Mouse (Mus musculus) kidney, embryonic 16.5 days (tissue): ENCODE results near the gene Uroc1. TPM values are rescaled to one million over a fixed set of nuclear protein-coding genes. Genes with fewer than 3 reads are reported as not detected.

Experiments
- ATAC-seq: fragments of 200-750 bp; cut with Nextera tagmentation; 2 replicates; pipeline ENCODE4 v1.8.0; 2017; ENCODE audit warnings: moderate TSS enrichment; ENCODE audit not compliant: low FRiP score, low TSS enrichment
- H3K27ac ChIP-seq: fragments of 300-500 bp; sonication (generic); 2 replicates; pipeline ENCODE4 v1.5.1; 2014; ENCODE audit warnings: low read length
- H3K27me3 ChIP-seq: fragments of 300-500 bp; sonication (generic); 2 replicates; pipeline ENCODE4 v1.6.1; 2014; ENCODE audit warnings: low read length, control low read depth, mixed read lengths; ENCODE audit not compliant: insufficient read depth
- H3K36me3 ChIP-seq: fragments of 300-500 bp; sonication (generic); 2 replicates; pipeline ENCODE4 v1.6.1; 2014; ENCODE audit warnings: low read length, control low read depth, mixed read lengths; ENCODE audit not compliant: insufficient read depth
- H3K4me1 ChIP-seq: fragments of 300-500 bp; sonication (generic); 2 replicates; pipeline ENCODE4 v1.6.1; 2014; ENCODE audit warnings: low read length, control low read depth, mixed read lengths; ENCODE audit not compliant: insufficient read depth
- H3K4me2 ChIP-seq: fragments of 300-500 bp; sonication (generic); replicated peaks from 2 replicates; pipeline ENCODE4 v1.6.1; 2014; ENCODE audit warnings: low read depth, low read length
- H3K4me3 ChIP-seq: fragments of 300-500 bp; sonication (generic); 2 replicates; pipeline ENCODE4 v1.5.1; 2014; ENCODE audit warnings: mild to moderate bottlenecking, low read length
- H3K9ac ChIP-seq: fragments of 300-500 bp; sonication (generic); replicated peaks from 2 replicates; pipeline ENCODE4 v1.6.1; 2014; ENCODE audit warnings: low read length
- H3K9me3 ChIP-seq: fragments of 300-500 bp; sonication (generic); 2 replicates; pipeline ENCODE4 v1.6.1; 2016; ENCODE audit warnings: low read length, control low read depth
- WGBS: fragments of 180-500 bp; shearing (Covaris S2); extraction: QIAGEN DNeasy Blood & Tissue Kit; methylation state at CpG from one replicate; pipeline ENCODE4 v1.1.7; 2014; 5-methylcytosine and 5-hydroxymethylcytosine counted together
- polyA plus RNA-seq: library from polyadenylated mRNA; unstranded; fragments of >200 nt; fragmentation: Nextera tagmentation; extraction: Ambion mirVana; gene quantifications from 2 replicates; pipeline ENCODE4 v1.2.1, GENCODE M21; 2015

Gene Uroc1
- polyA plus RNA-seq, 1 experiment from 2014 or later, result 0.15 TPM

DNA sequence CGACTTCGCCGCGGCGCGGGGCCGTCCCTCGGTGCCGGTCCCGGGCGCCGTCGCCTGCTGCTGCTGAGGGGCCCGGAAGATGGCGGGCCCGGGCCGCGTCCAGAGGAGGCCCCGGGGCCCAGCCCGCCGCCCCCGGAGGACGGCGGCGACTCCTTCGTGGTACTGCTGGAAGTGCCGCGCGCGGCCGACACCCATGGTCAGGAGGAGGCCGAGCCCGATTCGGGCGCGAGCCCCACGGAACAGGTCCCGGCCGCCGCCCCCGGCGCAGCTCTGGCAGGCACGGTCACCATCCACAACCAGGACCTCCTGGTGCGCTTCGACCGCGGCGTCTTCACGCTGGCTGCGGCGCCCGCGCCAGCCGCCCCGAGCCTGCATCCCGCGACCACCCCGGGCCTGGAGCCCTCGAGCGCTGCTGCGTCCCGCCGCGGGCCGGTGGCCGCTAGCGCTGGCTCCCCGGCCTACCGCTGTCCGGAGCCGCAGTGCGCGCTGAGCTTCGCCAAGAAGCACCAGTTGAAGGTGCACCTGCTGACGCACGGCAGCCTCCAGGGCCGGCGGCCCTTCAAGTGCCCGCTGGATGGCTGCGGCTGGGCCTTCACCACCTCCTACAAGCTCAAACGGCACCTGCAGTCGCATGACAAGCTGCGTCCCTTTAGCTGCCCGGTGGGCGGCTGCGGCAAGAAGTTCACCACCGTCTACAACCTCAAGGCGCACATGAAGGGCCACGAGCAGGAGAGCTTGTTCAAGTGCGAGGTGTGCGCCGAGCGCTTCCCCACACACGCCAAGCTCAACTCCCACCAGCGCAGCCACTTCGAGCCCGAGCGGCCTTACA, 36.9 kb downstream of the Uroc1 start:
- Histone ChIP-seq H3K9me3 (no peaks in the 10 kb centered on the region), H3K4me2 (peak overlapping the region; percentile 98), H3K36me3 (peaks cover 21% of the 10 kb centered on the region), H3K4me3 (peak overlapping the region; percentile 75), H3K9ac (peak overlapping the region; percentile 91), H3K27ac (peak overlapping the region; percentile 84), H3K4me1 (peaks cover 22% of the 10 kb centered on the region), H3K27me3 (no peaks in the 10 kb centered on the region)
- under 1% methylated on average over 86 of the region's 98 CpGs for WGBS
- ATAC-seq, result peak; percentile 78

DNA sequence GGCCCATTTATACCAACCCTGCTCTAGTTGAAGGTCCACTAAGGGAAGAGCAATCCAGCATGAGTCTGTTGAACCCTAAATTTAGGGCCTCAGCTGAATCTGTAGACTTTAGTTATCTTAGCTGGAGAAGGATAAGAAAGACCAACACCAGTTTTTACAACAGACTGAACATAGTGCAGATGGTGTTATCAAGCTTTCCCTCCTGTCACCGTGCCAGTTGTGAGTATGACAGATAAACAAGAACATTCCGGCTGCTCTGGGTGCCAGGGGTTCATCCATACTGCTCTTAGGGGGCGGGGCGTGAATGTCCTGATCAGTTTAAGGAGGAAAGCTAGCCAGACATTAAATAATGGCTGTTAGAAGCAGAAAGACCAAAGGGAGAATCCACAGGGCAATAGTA, 41.6 kb downstream of the Uroc1 start:
- Histone ChIP-seq H3K4me3 (no peak overlapping the region), H3K27me3 (no peaks in the 10 kb centered on the region), H3K4me1 (peaks cover 18% of the 10 kb centered on the region), H3K9ac (no peak overlapping the region), H3K9me3 (no peaks in the 10 kb centered on the region), H3K36me3 (peaks cover 54% of the 10 kb centered on the region), H3K27ac (no peak overlapping the region), H3K4me2 (no peak overlapping the region)
- WGBS, result 92% methylated on average over 4 of the region's 4 CpGs
- ATAC-seq, result no peak

GRCm38 (mm10) chr6:90377708-90378107, 44.6 kb downstream of the Uroc1 start:
- peaks cover 74% of the 10 kb centered on the region for H3K36me3 ChIP-seq
- H3K4me1 ChIP-seq, result no peaks in the 10 kb centered on the region
- H3K27me3 ChIP-seq, result no peaks in the 10 kb centered on the region
- H3K9me3 ChIP-seq, result no peaks in the 10 kb centered on the region
- H3K27ac ChIP-seq, result no peak overlapping the region
- H3K4me3 ChIP-seq, result no peak overlapping the region
- no peak for ATAC-seq
- 96% methylated on average over 2 of the region's 2 CpGs for WGBS
- no peak overlapping the region for H3K9ac ChIP-seq
- H3K4me2 ChIP-seq, result no peak overlapping the region

DNA sequence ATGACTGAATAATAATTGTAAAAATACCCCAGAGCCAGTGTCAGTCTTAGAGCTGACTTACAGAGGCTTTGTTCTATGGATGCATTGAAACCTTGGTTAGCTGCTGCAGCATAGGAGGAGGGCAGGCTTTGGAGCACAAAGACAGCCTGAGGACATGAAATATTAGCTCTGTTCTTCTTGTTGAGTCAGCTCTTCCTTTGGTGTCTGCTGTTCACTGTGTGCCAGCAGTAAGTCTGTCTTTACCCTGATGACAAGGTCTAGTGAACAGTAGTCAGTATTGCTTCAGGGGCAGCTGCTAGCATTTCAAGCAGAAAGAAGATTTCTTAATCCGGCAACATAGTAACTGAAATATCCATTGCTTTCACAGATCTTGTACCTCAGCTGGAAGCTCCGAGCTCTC, 48.4 kb downstream of the Uroc1 start:
- H3K4me2 ChIP-seq, result no peak overlapping the region
- 95% methylated on average over 2 of the region's 2 CpGs for WGBS
- H3K4me3 ChIP-seq, result no peak overlapping the region
- ATAC-seq, result no peak
- no peak overlapping the region for H3K27ac ChIP-seq
- H3K36me3 ChIP-seq, result peaks cover 67% of the 10 kb centered on the region
- no peak overlapping the region for H3K9ac ChIP-seq
- no peaks in the 10 kb centered on the region for H3K27me3 ChIP-seq
- H3K9me3 ChIP-seq, result no peaks in the 10 kb centered on the region
- no peaks in the 10 kb centered on the region for H3K4me1 ChIP-seq

GRCm38 (mm10) chr6:90390629-90391028, 57.5 kb downstream of the Uroc1 start:
- no peak overlapping the region for H3K9ac ChIP-seq
- H3K27ac ChIP-seq, result no peak overlapping the region
- no peak overlapping the region for H3K4me2 ChIP-seq
- no peaks in the 10 kb centered on the region for H3K27me3 ChIP-seq
- H3K9me3 ChIP-seq, result no peaks in the 10 kb centered on the region
- ATAC-seq, result no peak
- no peak overlapping the region for H3K4me3 ChIP-seq
- H3K36me3 ChIP-seq, result peaks cover 37% of the 10 kb centered on the region
- H3K4me1 ChIP-seq, result no peaks in the 10 kb centered on the region
- 87% methylated on average over 4 of the region's 4 CpGs for WGBS

DNA sequence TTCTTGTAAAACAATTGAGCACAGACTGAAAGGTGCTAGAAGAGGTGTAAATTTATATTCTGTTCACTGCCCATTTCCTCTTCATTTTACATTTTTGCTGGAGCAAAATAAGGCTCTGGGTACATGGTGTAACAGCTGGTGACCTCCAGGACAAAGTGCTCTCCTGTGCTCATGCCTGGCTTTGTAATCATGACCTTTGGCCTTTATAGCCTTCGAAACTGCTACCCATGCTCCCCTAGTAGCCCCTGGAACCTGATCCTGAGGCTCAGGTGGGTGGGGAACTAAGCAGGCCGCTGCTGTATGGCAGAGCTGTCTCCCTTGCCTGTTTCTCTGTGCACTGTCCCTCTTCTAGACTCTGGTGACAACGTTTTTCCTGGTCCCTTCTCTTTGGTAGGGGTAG, 60.9 kb downstream of the Uroc1 start:
- H3K4me2 ChIP-seq, result no peak overlapping the region
- no peaks in the 10 kb centered on the region for H3K27me3 ChIP-seq
- no peak overlapping the region for H3K4me3 ChIP-seq
- peaks cover 26% of the 10 kb centered on the region for H3K36me3 ChIP-seq
- 44% methylated on average over 3 of the region's 3 CpGs for WGBS
- H3K4me1 ChIP-seq, result no peaks in the 10 kb centered on the region
- H3K27ac ChIP-seq, result no peak overlapping the region
- H3K9ac ChIP-seq, result no peak overlapping the region
- H3K9me3 ChIP-seq, result no peaks in the 10 kb centered on the region
- ATAC-seq, result no peak

DNA sequence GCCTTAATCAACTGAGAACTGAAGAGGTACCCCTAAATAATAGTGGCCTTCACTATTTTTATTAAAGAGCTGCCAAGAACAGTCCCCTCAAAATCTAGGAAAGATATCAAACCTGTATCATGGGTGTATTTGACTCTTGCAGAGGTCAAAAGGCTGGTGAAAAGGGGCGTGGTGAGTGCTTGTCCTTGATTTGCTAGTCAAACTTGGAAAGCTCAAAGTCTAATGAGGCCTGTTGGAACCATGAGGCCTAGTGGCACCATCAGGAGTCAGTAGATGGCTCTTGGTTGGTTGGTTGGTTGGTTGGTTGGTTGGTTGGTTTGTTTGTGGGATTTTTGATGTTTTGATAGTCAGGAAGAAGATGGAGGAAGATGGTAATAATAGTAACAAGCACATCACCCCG, 62.7 kb downstream of the Uroc1 start:
- 90% methylated on average over 2 of the region's 2 CpGs for WGBS
- Histone ChIP-seq H3K27me3 (no peaks in the 10 kb centered on the region), H3K4me2 (no peak overlapping the region), H3K36me3 (peaks cover 25% of the 10 kb centered on the region), H3K4me1 (no peaks in the 10 kb centered on the region), H3K9me3 (no peaks in the 10 kb centered on the region), H3K9ac (no peak overlapping the region), H3K27ac (no peak overlapping the region), H3K4me3 (no peak overlapping the region)
- no peak for ATAC-seq

DNA sequence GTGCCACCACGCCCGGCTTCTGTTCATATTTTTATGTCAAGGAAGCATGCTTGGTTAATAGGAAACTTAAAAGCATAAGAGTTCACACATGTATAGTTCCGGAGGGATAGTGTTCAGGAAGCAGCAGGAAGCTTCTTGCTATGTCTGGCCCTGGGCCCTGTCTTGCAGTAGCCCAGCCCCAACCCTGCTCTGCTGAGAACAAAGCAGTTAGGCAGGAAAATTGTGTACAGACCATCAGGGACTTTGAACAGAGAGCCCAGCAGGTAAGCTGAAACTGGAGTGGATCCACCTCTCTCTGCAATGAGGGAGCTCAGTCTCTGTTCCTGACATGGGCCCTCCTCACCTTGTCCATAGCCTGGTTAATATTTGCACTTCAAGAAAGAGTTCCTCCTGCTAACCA, 64.2 kb downstream of the Uroc1 start:
- H3K4me2 ChIP-seq, result no peak overlapping the region
- 0 out of 2 replicates have a peak overlapping the region, but pooled peaks have one; percentile 5 for H3K27ac ChIP-seq
- H3K4me1 ChIP-seq, result no peaks in the 10 kb centered on the region
- H3K4me3 ChIP-seq, result no peak overlapping the region
- no peak overlapping the region for H3K9ac ChIP-seq
- 88% methylated on average over 3 of the region's 3 CpGs for WGBS
- no peaks in the 10 kb centered on the region for H3K9me3 ChIP-seq
- H3K27me3 ChIP-seq, result no peaks in the 10 kb centered on the region
- 0 out of 2 replicates have a peak, but pooled peaks have one; percentile 27 for ATAC-seq
- peaks cover 32% of the 10 kb centered on the region for H3K36me3 ChIP-seq

DNA sequence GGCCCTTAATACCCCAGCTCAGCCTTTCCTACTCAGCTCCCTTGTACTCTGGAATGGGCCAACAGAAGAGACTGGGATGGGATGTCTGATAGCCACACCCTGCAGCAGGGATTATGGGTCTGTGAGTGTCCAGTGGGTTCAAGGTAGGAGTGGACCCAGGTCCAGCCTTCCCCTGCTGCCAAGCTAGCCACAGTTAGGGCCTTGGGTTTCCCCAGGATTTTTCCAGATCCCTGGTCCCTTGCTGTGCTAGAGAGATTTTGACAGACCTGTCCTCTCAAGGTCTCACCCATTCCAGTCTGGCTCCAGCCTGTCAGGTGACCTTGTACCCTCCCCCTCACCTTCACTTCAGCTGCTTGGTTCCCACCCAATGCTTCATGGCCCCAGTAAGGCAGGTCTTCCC, 75.5 kb downstream of the Uroc1 start:
- H3K4me1 ChIP-seq, result no peaks in the 10 kb centered on the region
- H3K36me3 ChIP-seq, result peaks cover 7% of the 10 kb centered on the region; the same call in 1 of the 2 replicates
- H3K4me2 ChIP-seq, result no peak overlapping the region
- H3K9ac ChIP-seq, result no peak overlapping the region
- no peak overlapping the region for H3K4me3 ChIP-seq
- no peaks in the 10 kb centered on the region for H3K9me3 ChIP-seq
- no peaks in the 10 kb centered on the region for H3K27me3 ChIP-seq
- ATAC-seq, result no peak
- no peak overlapping the region for H3K27ac ChIP-seq

DNA sequence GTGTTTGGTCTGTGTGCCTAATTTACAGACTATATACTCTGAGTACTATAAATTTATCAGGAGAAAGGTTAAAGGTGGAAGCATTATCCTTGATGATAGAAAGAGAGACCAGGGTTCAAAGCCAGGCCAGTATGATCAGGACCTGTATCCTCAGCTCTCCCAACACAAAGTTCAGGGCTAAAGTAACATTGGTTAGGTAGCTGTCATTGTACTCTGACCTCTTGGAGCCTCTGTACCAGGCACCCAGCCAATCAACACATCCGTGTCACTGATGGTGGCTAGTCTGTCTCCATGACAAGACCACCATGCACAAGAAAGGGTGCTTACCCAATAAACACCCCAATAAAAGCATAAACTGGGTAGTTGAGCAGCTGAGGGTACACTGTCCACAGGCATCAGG, 77.9 kb downstream of the Uroc1 start:
- no peaks in the 10 kb centered on the region for H3K9me3 ChIP-seq
- WGBS, result 64% methylated on average over 1 of the region's 1 CpGs
- no peaks in the 10 kb centered on the region for H3K36me3 ChIP-seq
- no peak for ATAC-seq
- H3K9ac ChIP-seq, result no peak overlapping the region
- no peak overlapping the region for H3K4me3 ChIP-seq
- no peak overlapping the region for H3K27ac ChIP-seq
- no peak overlapping the region for H3K4me2 ChIP-seq
- H3K4me1 ChIP-seq, result no peaks in the 10 kb centered on the region
- H3K27me3 ChIP-seq, result no peaks in the 10 kb centered on the region
